Mouse (Mus musculus) cortical plate, adult 2 months (tissue): ENCODE results near the gene Hoxd3.

ENCODE experiments used
- CTCF ChIP-seq: fragments of 200-500 bp; IDR thresholded peaks from 2 replicates; pipeline ENCODE4 v1.5.1; 2011; ENCODE audit warnings: mild to moderate bottlenecking, control low read depth, low read length; ENCODE audit not compliant: insufficient read depth; ENCODE audit errors: extremely low read depth
- POLR2A ChIP-seq: fragments of 200-500 bp; IDR thresholded peaks from 2 replicates; pipeline ENCODE4 v1.6.1; 2011; ENCODE audit warnings: mild to moderate bottlenecking, low read length, control low read depth; ENCODE audit not compliant: insufficient read depth; ENCODE audit errors: extremely low read depth

DNA sequence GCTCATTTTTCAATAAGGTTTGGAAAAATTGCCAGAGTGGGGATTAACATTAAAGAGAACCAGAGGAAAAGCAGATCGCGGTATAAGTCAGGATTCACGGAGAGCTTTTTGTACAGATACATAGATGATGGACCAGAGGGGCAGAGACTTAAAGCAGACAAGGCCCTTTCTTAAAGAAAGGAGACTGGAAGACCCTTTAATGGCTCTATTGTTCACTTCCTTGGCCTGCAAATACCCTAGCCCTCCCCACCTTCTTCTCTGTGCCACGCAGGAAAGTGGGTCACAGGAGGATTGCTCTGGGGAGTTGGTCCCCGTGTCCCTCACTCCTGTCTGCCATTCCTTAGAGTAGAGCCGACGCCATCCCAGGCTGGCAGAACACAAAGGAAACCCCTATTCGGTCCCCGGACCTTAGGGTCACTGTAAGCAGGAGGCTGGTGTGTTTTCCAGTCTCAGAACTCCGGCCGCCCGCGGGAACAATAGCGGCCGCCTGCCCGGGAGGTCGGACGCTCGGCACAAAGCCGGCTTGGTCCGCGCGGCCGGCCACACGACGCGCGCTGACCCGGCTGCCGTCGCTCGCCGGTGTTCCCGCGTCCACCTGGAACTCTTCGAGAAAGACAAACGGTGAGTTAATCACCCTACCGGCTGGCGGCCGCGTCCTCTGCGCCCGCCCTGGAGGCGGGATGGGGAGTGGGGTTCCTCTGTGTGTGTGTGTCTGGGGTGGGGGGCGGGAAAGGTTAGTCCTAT, 40.9 kb downstream of the Hoxd3 start:
- TF ChIP-seq POLR2A (no peak), CTCF (no peak)
